Mouse (Mus musculus) kidney, adult 9 months (tissue): ENCODE results near the gene Eif4a1.

Source experiments
- DNase-seq: peaks from one replicate; pipeline ENCODE4 v3.0.0; 2022

Gene Eif4a1

DNA sequence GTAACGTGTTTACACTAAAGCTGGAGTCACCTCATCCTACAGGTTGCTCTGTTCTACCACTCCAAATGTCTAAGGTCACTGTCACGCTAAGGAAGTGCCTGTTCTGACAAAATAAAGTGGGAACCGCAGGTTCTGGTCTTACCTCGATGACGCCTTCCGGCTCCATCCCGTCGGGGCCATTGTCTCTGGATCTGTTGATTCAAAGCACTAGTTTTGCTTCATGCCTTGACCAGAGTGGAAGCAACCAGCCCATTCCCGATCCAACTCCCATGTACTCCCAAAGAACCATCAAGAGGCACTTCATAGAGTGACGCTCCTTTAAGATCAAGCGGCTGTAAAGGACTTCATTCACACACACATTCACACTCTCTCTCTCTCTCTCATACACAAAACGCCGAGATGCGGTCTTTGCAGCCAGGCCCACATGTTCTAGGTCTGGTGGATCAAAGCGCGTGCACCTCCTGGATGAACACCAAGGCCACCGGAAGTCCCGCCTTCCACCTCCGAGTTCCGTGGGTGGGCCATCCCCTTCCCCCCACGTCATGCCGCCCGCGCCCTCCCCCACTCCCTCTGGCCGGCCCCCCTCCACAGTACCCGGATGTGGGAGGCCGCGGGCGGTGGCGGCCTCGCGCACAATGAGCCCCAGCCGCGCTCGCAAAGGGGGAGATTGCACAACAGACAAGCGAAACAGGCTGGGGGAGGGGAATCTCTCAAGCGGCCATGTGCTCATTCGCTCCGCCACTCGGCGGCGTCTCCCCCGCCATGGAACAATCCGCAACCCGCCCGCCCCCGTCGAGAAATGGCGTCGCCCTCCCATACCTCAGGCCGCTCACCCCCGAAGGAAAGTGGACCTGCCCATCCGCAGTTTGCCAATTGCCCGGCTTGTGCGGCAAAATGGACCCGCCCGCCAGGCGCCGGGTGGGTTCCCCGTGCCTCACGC lies 1.2 kb downstream of the Eif4a1 start:
- DNase-seq: peak; percentile 95

- no peak for DNase-seq
Measured at GRCm38 (mm10) chr11:69666665-69667005, 5.6 kb downstream of the Eif4a1 start.

DNA sequence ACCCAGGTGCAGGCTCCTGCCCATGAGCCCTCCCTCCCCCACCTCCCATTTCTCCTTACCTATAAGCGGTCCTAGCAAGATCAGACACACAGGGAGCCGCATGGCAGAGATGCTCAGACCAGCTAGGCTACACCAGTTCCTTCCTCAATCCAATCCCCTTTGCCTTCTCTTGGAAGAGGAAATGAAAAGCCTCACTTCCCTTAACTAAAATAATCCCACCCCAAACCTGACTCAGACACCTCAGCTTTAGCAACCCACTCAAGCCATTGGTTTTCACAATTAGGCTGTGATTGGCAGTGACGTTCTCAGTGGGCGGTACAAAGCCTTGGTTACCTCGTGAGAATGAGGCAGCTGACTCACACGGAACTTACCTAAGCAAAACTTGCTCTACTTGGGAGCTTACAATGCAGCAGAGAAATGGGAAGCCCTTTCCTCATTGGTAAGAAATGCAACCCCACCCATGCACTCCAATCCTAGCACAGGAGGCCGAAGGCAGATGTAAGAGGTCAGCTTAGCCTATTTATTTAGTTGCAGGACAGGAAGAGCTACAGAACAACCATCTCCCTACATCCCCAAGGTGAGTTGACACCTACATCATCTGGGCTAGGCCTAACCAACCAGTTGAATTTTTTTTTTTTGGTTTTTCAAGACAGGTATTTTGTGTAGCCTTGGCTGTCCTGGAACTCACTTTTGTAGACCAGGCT lies 6.1 kb downstream of the Eif4a1 start, which contains the start of gene Cd68:
Cd68 (minus strand) TSS at position 193 of the 704 bp plus-strand sequence.
- DNase-seq: no peak

DNA sequence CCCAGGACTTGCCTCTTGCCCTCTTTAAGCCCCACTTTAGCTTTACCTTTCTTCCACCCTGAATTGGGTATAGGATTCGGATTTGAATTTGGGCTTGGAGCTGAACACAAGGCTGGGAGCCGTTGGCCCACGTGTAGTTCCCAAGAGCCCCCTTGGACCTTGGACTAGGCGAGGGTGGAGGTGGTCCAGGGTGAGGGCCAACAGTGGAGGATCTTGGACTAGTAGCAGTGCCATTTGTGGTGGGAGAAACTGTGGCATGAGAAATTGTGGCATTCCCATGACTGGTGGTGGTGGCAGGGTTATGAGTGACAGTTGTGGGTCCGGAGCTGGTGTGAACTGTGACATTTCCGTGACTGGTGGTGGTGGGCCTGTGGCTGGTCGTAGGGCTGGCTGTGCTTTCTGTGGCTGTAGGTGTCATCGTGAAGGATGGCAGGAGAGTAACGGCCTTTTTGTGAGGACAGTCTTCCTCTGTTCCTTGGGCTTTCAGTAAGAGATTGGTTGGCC lies 6.7 kb downstream of the Eif4a1 start:
- DNase-seq: no peak

DNA sequence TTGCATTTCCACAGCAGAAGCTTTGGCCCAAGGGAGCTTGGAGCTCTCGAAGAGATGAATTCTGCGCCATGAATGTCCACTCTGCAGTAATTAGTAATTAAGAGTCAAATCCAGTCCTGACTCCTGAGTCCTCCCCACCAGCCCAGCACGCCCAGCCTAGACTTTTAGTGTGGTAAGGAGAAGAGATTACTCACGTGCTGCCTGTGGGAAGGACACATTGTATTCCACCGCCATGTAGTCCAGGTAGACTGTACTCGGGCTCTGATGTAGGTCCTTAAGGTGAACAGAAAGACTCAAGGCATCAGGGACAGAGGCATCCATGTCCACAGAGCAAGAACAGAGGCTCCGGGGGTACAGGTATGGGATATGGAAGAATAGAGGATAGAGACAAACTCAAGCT lies 7.4 kb downstream of the Eif4a1 start:
- no peak for DNase-seq

GRCm38 (mm10) chr11:69663795-69664194 lies 8.4 kb downstream of the Eif4a1 start:
- DNase-seq: no peak

- no peak for DNase-seq
Measured at GRCm38 (mm10) chr11:69662967-69663671, 9.1 kb downstream of the Eif4a1 start.

DNA sequence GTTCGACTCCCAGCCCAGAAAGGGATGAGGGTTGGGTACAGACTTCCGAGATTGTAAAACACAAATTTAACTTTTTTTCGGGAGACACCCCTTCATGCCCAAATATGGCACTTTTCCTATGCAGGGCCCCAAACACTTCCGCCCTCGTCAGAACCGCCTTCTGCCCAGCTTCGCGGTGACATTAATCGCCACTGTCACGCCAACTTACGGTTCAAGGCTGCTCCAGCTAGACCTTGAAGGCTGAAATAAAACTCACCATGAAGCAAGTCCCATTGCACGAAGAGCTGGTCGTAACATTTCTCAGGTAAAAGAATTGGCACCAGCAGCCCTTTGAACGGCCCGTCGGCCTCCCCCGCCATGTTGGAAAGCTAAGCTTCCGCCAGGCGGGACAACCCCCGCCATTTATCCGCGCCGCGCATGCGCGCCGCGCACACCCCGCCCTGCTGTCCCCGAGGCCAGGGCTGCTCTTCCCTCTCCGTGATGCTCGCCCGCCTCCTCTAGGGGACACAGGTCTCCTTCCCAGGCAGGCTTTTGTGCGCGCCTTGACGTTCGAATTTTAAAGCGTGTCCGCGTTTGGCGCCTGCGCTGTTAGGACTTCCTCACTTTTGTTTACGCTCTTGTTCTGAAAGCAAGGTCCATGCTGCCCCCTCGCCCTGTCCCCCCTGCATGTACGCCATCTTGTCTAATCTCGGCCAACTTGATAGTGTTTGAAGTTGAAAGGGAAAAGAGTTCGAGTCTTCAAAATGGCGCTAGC lies 9.8 kb downstream of the Eif4a1 start, which contains the start of gene Mpdu1:
Mpdu1 (minus strand) TSS at position 430 of the 754 bp plus-strand sequence.
- peak; percentile 96 for DNase-seq

GRCm38 (mm10) chr11:69661221-69661881 lies 10.9 kb downstream of the Eif4a1 start:
- DNase-seq: peak; percentile 60

GRCm38 (mm10) chr11:69657462-69657881 lies 14.8 kb downstream of the Eif4a1 start:
- no peak for DNase-seq

- DNase-seq: peak; percentile 53
Measured at GRCm38 (mm10) chr11:69656617-69657461, 15.4 kb downstream of the Eif4a1 start.

DNA sequence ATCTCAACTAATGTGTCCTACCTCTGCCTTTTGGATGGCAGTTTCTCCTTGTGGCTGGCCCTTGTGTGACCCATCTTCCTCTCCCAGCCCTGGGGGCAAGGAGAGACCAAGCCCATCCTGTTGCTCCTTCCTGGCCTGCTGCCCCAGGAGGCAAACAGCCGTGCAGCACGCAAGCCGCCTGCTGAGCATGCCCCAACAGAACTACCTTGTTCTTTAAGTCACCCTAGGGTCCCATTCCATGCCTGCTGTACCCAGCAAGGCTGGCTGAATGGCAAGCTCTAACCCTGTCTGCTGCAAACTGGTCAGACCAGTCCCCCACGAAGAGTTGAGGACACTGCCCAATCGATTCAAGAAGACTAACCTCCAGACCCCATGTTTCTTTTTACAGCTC lies 16.2 kb downstream of the Eif4a1 start:
- DNase-seq: no peak

DNA sequence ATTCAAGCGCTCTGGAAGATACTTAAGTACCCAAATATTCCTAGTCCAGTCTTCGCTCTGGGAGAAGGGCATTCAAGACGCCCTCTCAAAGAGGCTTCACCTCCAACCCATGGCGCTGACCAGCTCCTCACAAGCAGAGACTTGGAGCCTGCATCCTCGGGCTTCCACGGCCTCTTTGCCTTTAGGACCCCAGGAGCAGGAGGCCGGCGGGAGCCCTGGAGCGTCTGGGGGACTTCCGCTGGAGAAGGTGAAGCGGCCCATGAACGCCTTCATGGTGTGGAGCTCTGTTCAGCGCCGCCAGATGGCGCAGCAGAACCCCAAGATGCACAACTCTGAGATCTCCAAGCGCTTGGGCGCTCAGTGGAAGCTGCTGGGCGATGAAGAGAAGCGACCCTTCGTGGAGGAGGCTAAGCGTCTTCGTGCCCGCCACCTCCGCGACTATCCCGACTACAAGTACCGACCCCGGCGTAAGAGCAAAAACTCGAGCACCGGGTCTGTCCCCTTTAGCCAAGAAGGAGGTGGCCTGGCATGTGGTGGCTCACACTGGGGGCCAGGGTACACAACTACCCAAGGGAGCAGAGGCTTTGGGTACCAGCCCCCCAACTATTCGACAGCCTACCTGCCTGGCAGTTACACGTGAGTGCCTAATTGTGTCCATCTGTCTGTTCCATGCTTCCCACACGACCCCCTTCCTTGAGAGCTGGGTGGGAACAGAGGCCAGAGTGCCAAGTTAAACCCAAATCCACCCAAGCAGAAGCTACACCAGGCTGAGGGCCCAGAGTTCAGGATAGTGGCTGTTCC lies 16.8 kb downstream of the Eif4a1 start, which contains the start of gene Sox15:
Sox15 (plus strand) TSS at position 51 of the 801 bp plus-strand sequence.
- DNase-seq: peak; percentile 68

DNA sequence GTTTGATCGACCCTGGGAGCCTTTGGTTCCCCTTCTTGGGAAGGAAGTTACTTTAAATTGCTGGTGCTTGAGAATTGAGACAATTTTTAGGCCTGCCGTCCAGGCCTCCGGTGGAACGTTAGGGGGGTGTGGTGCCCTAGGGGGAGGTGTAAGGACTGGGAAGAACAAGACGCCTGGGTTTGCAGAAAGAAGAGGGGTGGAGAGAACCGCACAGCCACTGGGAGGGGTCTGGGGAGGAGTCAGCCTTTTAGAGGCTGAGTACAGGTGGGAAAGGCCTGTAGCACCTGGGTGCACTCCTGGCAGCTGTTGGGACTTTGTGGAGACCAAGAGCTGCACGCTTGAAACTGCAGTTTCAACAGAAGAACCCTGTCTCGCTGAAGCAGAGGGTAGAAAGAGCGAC lies 17.5 kb downstream of the Eif4a1 start:
- no peak for DNase-seq

DNA sequence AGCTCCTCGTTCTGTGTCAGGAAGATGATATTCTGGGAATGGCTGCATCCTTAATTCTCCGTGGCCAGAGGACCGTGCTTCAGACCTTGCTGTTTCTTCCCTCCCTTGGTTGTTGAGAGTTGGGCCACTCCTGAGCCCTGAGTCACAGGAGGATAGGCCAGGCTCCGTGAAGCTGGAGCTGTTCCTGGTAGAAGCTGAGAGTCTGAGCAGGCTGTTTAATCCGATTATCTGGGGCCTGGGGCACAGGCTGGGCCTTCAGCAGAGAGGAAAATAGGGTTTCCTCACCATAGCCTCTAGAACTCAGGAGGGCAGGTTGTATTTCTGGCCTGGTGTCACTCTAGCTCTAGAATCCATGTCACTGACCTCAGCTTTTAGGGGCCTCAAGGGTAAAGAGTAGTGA lies 18.8 kb downstream of the Eif4a1 start:
- no peak for DNase-seq

DNA sequence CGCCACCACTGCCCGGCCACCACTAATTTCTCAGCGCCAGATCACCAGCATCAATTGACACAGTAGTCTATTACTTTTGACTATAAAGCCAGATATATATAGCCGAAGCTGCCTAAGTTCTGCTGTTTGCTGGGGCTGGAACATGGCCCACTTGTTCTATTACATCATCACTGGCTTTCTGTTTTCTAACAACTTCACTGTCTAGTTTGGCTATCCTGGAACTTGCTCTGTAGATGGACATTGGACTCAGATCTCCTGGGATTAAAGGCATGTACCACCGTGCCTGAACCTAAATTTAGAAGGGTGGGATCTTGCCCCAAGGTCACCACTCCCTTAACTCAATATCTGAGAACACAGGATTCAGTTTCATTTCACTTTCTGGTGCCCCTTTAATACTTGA lies 26.4 kb downstream of the Eif4a1 start:
- DNase-seq: no peak

GRCm38 (mm10) chr11:69635471-69635870 lies 36.8 kb downstream of the Eif4a1 start:
- DNase-seq: no peak

DNA sequence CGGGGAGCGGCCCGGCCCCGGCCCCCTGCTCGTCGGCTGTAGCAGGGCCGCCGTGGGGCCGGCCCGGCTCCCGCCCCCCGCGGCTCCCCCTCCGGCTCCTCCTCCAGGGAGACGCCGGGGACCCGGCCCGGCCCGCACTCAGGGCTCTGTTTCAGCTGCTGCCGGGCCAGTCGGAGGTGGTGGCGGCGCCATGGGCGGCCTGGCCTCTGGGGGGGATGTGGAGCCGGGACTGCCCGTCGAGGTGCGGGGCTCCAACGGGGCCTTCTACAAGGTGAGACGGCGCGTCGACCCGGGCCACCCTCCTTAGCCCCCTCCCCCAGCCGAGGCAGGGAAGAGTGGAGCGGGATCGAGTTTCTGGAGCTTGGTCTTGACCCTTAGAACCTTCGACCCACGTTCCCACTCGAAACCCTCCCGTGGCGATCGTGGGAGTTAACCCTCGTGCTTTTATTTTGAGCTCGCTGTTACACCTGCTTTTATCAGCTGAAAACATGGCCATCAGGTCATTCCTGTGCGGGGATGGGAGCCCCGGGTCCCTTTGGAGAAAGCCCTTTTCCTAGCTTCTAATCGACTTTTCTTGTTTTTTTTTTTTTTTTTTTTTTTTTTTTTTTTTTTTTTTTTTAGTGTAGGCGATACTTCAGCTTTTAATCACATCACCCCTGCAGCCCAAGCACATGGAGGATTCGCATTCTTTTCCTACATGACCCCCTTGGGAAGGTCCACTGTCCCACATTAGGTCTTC lies 38.9 kb downstream of the Eif4a1 start:
- DNase-seq: no peak
